Mouse (Mus musculus) limb, embryonic 14.5 days (tissue): ENCODE measurements around the gene Ddx23. TPM values are rescaled to one million over a fixed set of nuclear protein-coding genes. Genes with fewer than 3 reads are reported as not detected.
A peak's percentile ranks its signal among the peaks of the same experiment; 100 is the strongest.

Experiments used
- ATAC-seq: fragments of 200-750 bp; cut with Nextera tagmentation; 2 replicates; pipeline ENCODE4 v1.8.0; 2017; ENCODE audit warnings: low read depth, moderate number of reproducible peaks, moderate TSS enrichment; ENCODE audit not compliant: low FRiP score
- DNase-seq: peaks from one replicate; pipeline ENCODE4 v3.0.0-alpha.2; 2015; ENCODE audit warnings: low spot score
- H3K27ac ChIP-seq: fragments of 300-500 bp; sonication (generic); replicated peaks from 2 replicates; pipeline ENCODE4 v1.5.1; 2014; ENCODE audit warnings: low read depth, mild to moderate bottlenecking, low read length, moderate library complexity, mixed read lengths
- H3K27me3 ChIP-seq: fragments of 300-500 bp; sonication (generic); 2 replicates; pipeline ENCODE4 v1.6.1; 2014; ENCODE audit warnings: low read length, mixed read lengths; ENCODE audit not compliant: control insufficient read depth, insufficient read depth
- H3K36me3 ChIP-seq: fragments of 300-500 bp; sonication (generic); 2 replicates; pipeline ENCODE4 v1.6.1; 2014; ENCODE audit warnings: mild to moderate bottlenecking, low read length, moderate library complexity, mixed read lengths; ENCODE audit not compliant: control insufficient read depth, insufficient read depth
- H3K4me1 ChIP-seq: fragments of 300-500 bp; sonication (generic); 2 replicates; pipeline ENCODE4 v1.6.1; 2014; ENCODE audit warnings: antibody characterized with exemption, low read length, mixed read lengths; ENCODE audit not compliant: control insufficient read depth, insufficient read depth
- H3K4me2 ChIP-seq: fragments of 300-500 bp; sonication (generic); replicated peaks from 2 replicates; pipeline ENCODE4 v1.6.1; 2014; ENCODE audit warnings: low read depth, mild to moderate bottlenecking, low read length, moderate library complexity; ENCODE audit not compliant: severe bottlenecking
- H3K4me3 ChIP-seq: fragments of 300-500 bp; sonication (generic); replicated peaks from 2 replicates; pipeline ENCODE4 v1.5.1; 2014; ENCODE audit warnings: low read length
- H3K9ac ChIP-seq: fragments of 300-500 bp; sonication (generic); 2 replicates; pipeline ENCODE4 v1.6.1; 2014; ENCODE audit warnings: mild to moderate bottlenecking, low read depth, low read length, moderate library complexity; ENCODE audit not compliant: severe bottlenecking
- H3K9me3 ChIP-seq: fragments of 300-500 bp; sonication (generic); 2 replicates; pipeline ENCODE4 v1.6.1; 2016; ENCODE audit warnings: low read length; ENCODE audit not compliant: control insufficient read depth
- POLR2A ChIP-seq: fragments of 200-500 bp; IDR thresholded peaks from 2 replicates; pipeline ENCODE4 v1.8.0; 2012; ENCODE audit warnings: inconsistent platforms, mild to moderate bottlenecking, moderate library complexity, borderline replicate concordance; ENCODE audit not compliant: insufficient read depth, insufficient read length; ENCODE audit errors: extremely low read depth
- WGBS: fragments of 180-500 bp; shearing (Covaris S2); extraction: QIAGEN DNeasy Blood & Tissue Kit; methylation state at CpG from one replicate; pipeline ENCODE4 v1.1.7; 2014; 5-methylcytosine and 5-hydroxymethylcytosine counted together
- polyA plus RNA-seq, 2 experiments: library from polyadenylated mRNA; depleted of rRNA in 1 of 2; stranded (reverse) in 1 of 2; unstranded in 1 of 2; fragments of >200 nt; fragmentation: Nextera tagmentation in 1 of 2; extraction: Ambion mirVana in 1 of 2; gene quantifications; 2 replicates each; pipeline versions ENCODE4 v1.2.1 to v1.2.3; 2012 to 2014

Ddx23 gene
- polyA plus RNA-seq, 2 experiments: 22.6 to 54.0 TPM

GRCm38 (mm10) chr15:98674284-98674993 is 11.7 kb upstream of the Ddx23 start:
- H3K36me3 ChIP-seq: no peaks in the 10 kb centered on the region
- H3K9ac ChIP-seq: peak overlapping the region; percentile 38
- no peaks in the 10 kb centered on the region for H3K9me3 ChIP-seq
- no peak for ATAC-seq
- 28% methylated on average over 7 of the region's 7 CpGs for WGBS
- no peak for TF ChIP-seq POLR2A
- no peak overlapping the region; the same call in 1 of the 2 replicates for H3K4me3 ChIP-seq
- H3K27ac ChIP-seq: no peak overlapping the region
- peaks cover 17% of the 10 kb centered on the region; the same call in 1 of the 2 replicates for H3K4me1 ChIP-seq
- H3K4me2 ChIP-seq: no peak overlapping the region
- no peak for DNase-seq
- peaks cover 37% of the 10 kb centered on the region for H3K27me3 ChIP-seq

- Histone ChIP-seq H3K4me2 (no peak overlapping the region), H3K9ac (no peak overlapping the region), H3K27ac (no peak overlapping the region), H3K27me3 (peaks cover 37% of the 10 kb centered on the region), H3K4me3 (no peak overlapping the region), H3K9me3 (no peaks in the 10 kb centered on the region), H3K36me3 (no peaks in the 10 kb centered on the region), H3K4me1 (peaks cover 17% of the 10 kb centered on the region; the same call in 1 of the 2 replicates)
- DNase-seq (no peak), ATAC-seq (no peak)
- WGBS: 79% methylated on average over 7 of the region's 7 CpGs
- no peak for TF ChIP-seq POLR2A
Observed at GRCm38 (mm10) chr15:98673732-98674131, 11.0 kb upstream of the Ddx23 start.

- no peak overlapping the region for H3K9ac ChIP-seq
- no peak for TF ChIP-seq POLR2A
- H3K4me3 ChIP-seq: no peak overlapping the region
- no peaks in the 10 kb centered on the region for H3K36me3 ChIP-seq
- H3K27me3 ChIP-seq: peaks cover 32% of the 10 kb centered on the region
- peaks cover 17% of the 10 kb centered on the region; the same call in 1 of the 2 replicates for H3K4me1 ChIP-seq
- DNase-seq (no peak), ATAC-seq (no peak)
- no peaks in the 10 kb centered on the region for H3K9me3 ChIP-seq
- no peak overlapping the region for H3K27ac ChIP-seq
- 78% methylated on average over 4 of the region's 4 CpGs for WGBS
- H3K4me2 ChIP-seq: no peak overlapping the region
Observed at GRCm38 (mm10) chr15:98672592-98672991, 9.9 kb upstream of the Ddx23 start.

DNA sequence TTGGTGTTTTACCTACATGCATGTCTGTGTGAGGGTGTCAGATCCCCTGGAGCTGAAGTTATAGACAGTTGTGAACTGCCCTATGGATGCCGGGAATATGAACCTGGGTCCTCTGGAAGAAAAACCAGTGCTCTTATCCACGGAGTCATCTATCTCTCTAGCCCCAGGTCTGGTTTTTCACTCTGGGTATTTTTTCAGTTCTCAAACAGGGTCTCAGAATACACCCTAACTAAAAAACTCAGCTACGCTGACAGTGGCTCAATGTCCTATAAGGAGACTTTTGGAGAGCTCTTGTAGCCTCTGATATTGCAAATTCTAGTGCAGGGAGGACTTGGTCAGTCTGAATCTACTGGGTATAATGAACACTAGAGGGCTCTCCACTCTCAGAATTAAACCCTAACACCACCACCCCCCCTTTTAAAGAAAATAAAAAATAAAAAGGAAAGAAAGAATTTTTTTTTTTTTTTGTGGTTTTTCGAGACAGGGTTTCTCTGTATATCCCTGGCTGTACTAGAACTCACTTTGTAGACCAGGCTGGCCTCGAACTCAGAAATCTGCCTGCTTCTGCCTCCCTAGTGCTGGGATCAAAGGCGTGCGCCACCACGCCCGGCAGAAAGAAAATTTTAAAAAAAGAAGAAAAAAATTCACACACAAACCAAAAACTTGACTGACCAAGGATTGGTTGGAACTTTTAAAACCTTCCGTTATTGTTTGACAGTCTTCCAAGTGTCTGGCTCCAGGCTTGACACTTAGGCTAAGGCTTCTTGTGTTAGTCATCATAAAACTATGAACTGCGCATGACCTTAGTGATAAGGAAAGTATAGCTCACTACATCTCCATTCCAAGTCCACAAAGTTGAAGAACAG is 1.6 kb upstream of the Ddx23 start:
- peaks cover 7% of the 10 kb centered on the region; the same call in 1 of the 2 replicates for H3K36me3 ChIP-seq
- H3K27me3 ChIP-seq: no peaks in the 10 kb centered on the region
- no peak overlapping the region for H3K27ac ChIP-seq
- H3K4me3 ChIP-seq: no peak overlapping the region
- H3K9ac ChIP-seq: no peak overlapping the region
- ATAC-seq (no peak), DNase-seq (peak; percentile 60)
- H3K4me1 ChIP-seq: 0 out of 2 replicates have a peak, but pooled peaks cover 6% of the 10 kb centered on the region
- no peaks in the 10 kb centered on the region for H3K9me3 ChIP-seq
- WGBS: 76% methylated on average over 11 of the region's 11 CpGs
- no peak for TF ChIP-seq POLR2A
- H3K4me2 ChIP-seq: no peak overlapping the region

DNA sequence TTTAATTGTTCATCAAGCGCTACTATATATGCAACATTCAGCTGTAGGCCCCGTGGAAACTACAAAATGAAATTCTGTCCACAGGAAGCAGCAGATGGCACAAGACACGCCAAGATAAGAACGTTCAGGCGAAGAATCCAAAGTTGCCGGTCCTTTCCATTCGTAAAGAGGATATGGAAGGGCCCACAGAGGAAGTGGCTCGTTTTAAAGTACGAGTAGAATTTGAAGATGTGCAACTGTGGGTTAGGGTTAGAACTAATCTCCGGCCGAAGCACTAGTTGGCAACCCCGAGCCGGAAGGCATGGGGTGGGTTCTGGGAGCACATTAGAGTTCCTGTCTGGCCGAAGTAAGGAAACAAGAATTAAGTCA is 512 bp downstream of the Ddx23 start:
- Histone ChIP-seq H3K27ac (peak overlapping the region; percentile 88), H3K9me3 (no peaks in the 10 kb centered on the region), H3K4me1 (0 out of 2 replicates have a peak, but pooled peaks cover 6% of the 10 kb centered on the region), H3K36me3 (peaks cover 25% of the 10 kb centered on the region), H3K27me3 (no peaks in the 10 kb centered on the region), H3K4me3 (peak overlapping the region; percentile 75), H3K4me2 (peak overlapping the region; percentile 44), H3K9ac (peak overlapping the region; percentile 88)
- 2% methylated on average over 14 of the region's 14 CpGs for WGBS
- DNase-seq (no peak), ATAC-seq (no peak; the same call in 1 of the 2 replicates)
- TF ChIP-seq POLR2A: no peak
